Mouse (Mus musculus) ES-E14 (cell line): Measurements from ENCODE around the gene Rassf4.

Experiments used
- CHD2 ChIP-seq: IDR thresholded peaks from 2 replicates; pipeline ENCODE4 v1.6.1; 2014; ENCODE audit warnings: mild to moderate bottlenecking, low read depth, low read length, inconsistent platforms
- HCFC1 ChIP-seq: IDR thresholded peaks from 2 replicates; pipeline ENCODE4 v1.6.1; 2012; ENCODE audit warnings: low read length, inconsistent platforms, borderline replicate concordance; ENCODE audit not compliant: insufficient read depth
- MAFK ChIP-seq: IDR thresholded peaks from 2 replicates; pipeline ENCODE4 v1.6.1; 2014; ENCODE audit warnings: mild to moderate bottlenecking, low read depth, low read length, inconsistent platforms; ENCODE audit not compliant: insufficient read depth
- ZC3H11A ChIP-seq: IDR thresholded peaks from 2 replicates; pipeline ENCODE4 v1.6.1; 2012; ENCODE audit warnings: low read depth, mild to moderate bottlenecking, inconsistent platforms, low read length, borderline replicate concordance
- ZNF384 ChIP-seq: IDR thresholded peaks from 2 replicates; pipeline ENCODE4 v1.6.1; 2012; ENCODE audit warnings: low read depth, low read length, inconsistent platforms

GRCm38 (mm10) chr6:116668682-116669470 is 4.9 kb downstream of the Rassf4 start:
- no peak for TF ChIP-seq HCFC1
- peak; percentile 30; the same call in 1 of the 2 replicates for TF ChIP-seq MAFK
- no peak for TF ChIP-seq CHD2
- no peak for TF ChIP-seq ZC3H11A
- no peak for TF ChIP-seq ZNF384
